Mouse (Mus musculus): Measurements from ENCODE around the gene 1700022I11Rik. TPM values are rescaled to one million over a fixed set of nuclear protein-coding genes. Genes with fewer than 3 reads are reported as not detected.

The 1700022I11Rik gene
- polyA plus RNA-seq, 1 experiment from 2014 or later = 0.47 TPM

- Histone ChIP-seq H3K9ac (ENCODE audit: low read length) (no peak overlapping the region), H3K9me3 (replicated peaks; ENCODE audit: control insufficient read depth, low read length) (no peaks in the 10 kb centered on the region), H3K27me3 (replicated peaks; ENCODE audit: control insufficient read depth, insufficient read depth, low read length) (no peaks in the 10 kb centered on the region), H3K4me2 (ENCODE audit: low read length) (no peak overlapping the region), H3K27ac (ENCODE audit: low read depth, low read length) (no peak overlapping the region), H3K4me1 (ENCODE audit: control insufficient read depth, insufficient read depth, low read length) (peaks cover 12% of the 10 kb centered on the region), H3K36me3 (ENCODE audit: control insufficient read depth, insufficient read depth, low read length) (peaks cover 7% of the 10 kb centered on the region; the same call in 1 of the 2 replicates), H3K4me3 (ENCODE audit: low read depth, low read length) (no peak overlapping the region)
- ATAC-seq (no peak), DNase-seq (ENCODE audit: low spot score) (no peak)
- WGBS = 72% methylated on average over 12 of the region's 12 CpGs
Observed at GRCm38 (mm10) chr4:43002756-43003439, 33.5 kb downstream of the 1700022I11Rik start.

- WGBS = 92% methylated on average over 3 of the region's 3 CpGs
- no peaks in the 10 kb centered on the region for H3K9me3 ChIP-seq (replicated peaks; ENCODE audit: control insufficient read depth, low read length)
- H3K9ac ChIP-seq (ENCODE audit: low read length) = no peak overlapping the region
Observed at GRCm38 (mm10) chr4:43004951-43005350, 35.5 kb downstream of the 1700022I11Rik start.

GRCm38 (mm10) chr4:43005765-43006164 lies 36.4 kb downstream of the 1700022I11Rik start:
- H3K4me3 ChIP-seq (ENCODE audit: low read depth, low read length) = no peak overlapping the region
- H3K9ac ChIP-seq (ENCODE audit: low read length) = no peak overlapping the region
- H3K4me1 ChIP-seq (ENCODE audit: control insufficient read depth, insufficient read depth, low read length) = 0 out of 2 replicates have a peak, but pooled peaks cover 6% of the 10 kb centered on the region
- H3K4me2 ChIP-seq (ENCODE audit: low read length) = no peak overlapping the region
- 53% methylated on average over 2 of the region's 2 CpGs for WGBS
- no peak for ATAC-seq
- no peaks in the 10 kb centered on the region for H3K27me3 ChIP-seq (replicated peaks; ENCODE audit: control insufficient read depth, insufficient read depth, low read length)
- 0 out of 2 replicates have a peak, but pooled peaks cover 4% of the 10 kb centered on the region for H3K36me3 ChIP-seq (ENCODE audit: control insufficient read depth, insufficient read depth, low read length)
- no peaks in the 10 kb centered on the region for H3K9me3 ChIP-seq (replicated peaks; ENCODE audit: control insufficient read depth, low read length)
- DNase-seq (ENCODE audit: low spot score) = peak; percentile 31
- H3K27ac ChIP-seq (ENCODE audit: low read depth, low read length) = no peak overlapping the region

More at GRCm38 (mm10) chr4:43004951-43005350, 35.5 kb downstream of the 1700022I11Rik start:
- Histone ChIP-seq H3K36me3 (ENCODE audit: control insufficient read depth, insufficient read depth, low read length) (0 out of 2 replicates have a peak, but pooled peaks cover 4% of the 10 kb centered on the region), H3K4me1 (ENCODE audit: control insufficient read depth, insufficient read depth, low read length) (0 out of 2 replicates have a peak, but pooled peaks cover 6% of the 10 kb centered on the region), H3K27ac (ENCODE audit: low read depth, low read length) (no peak overlapping the region), H3K27me3 (replicated peaks; ENCODE audit: control insufficient read depth, insufficient read depth, low read length) (no peaks in the 10 kb centered on the region), H3K4me2 (ENCODE audit: low read length) (no peak overlapping the region), H3K4me3 (ENCODE audit: low read depth, low read length) (no peak overlapping the region)
- DNase-seq (ENCODE audit: low spot score) = no peak
- ATAC-seq = no peak

- Histone ChIP-seq H3K4me1 (ENCODE audit: control insufficient read depth, insufficient read depth, low read length) (0 out of 2 replicates have a peak, but pooled peaks cover 6% of the 10 kb centered on the region), H3K27ac (ENCODE audit: low read depth, low read length) (no peak within 1 kb of the TSS), H3K27me3 (replicated peaks; ENCODE audit: control insufficient read depth, insufficient read depth, low read length) (no peaks in the 10 kb centered on the region), H3K4me3 (ENCODE audit: low read depth, low read length) (peak within 1 kb of the TSS; percentile 66), H3K9ac (ENCODE audit: low read length) (peak within 1 kb of the TSS; percentile 63), H3K4me2 (ENCODE audit: low read length) (peak within 1 kb of the TSS; percentile 69), H3K36me3 (ENCODE audit: control insufficient read depth, insufficient read depth, low read length) (no peaks in the 10 kb centered on the region), H3K9me3 (replicated peaks; ENCODE audit: control insufficient read depth, low read length) (no peaks in the 10 kb centered on the region)
- 1% methylated on average over 37 of the region's 37 CpGs for WGBS
- DNase-seq (ENCODE audit: low spot score) = peak; percentile 90
- ATAC-seq = peak; percentile 96
Observed at GRCm38 (mm10) chr4:43010161-43011038, 41.0 kb downstream of the 1700022I11Rik start, which contains the start of gene Fancg. Fancg (minus strand) TSS chr4:43010506.

- Histone ChIP-seq H3K4me3 (ENCODE audit: low read depth, low read length) (no peak overlapping the region), H3K9ac (ENCODE audit: low read length) (no peak overlapping the region), H3K27me3 (replicated peaks; ENCODE audit: control insufficient read depth, insufficient read depth, low read length) (no peaks in the 10 kb centered on the region), H3K4me1 (ENCODE audit: control insufficient read depth, insufficient read depth, low read length) (0 out of 2 replicates have a peak, but pooled peaks cover 6% of the 10 kb centered on the region), H3K4me2 (ENCODE audit: low read length) (no peak overlapping the region), H3K27ac (ENCODE audit: low read depth, low read length) (no peak overlapping the region), H3K9me3 (replicated peaks; ENCODE audit: control insufficient read depth, low read length) (no peaks in the 10 kb centered on the region), H3K36me3 (ENCODE audit: control insufficient read depth, insufficient read depth, low read length) (peaks cover 7% of the 10 kb centered on the region)
- ATAC-seq (no peak), DNase-seq (ENCODE audit: low spot score) (no peak)
- WGBS = 100% methylated on average over 1 of the region's 1 CpGs
Observed at GRCm38 (mm10) chr4:43012091-43012490, 42.7 kb downstream of the 1700022I11Rik start.

GRCm38 (mm10) chr4:43018156-43018555 lies 48.8 kb downstream of the 1700022I11Rik start:
- Histone ChIP-seq H3K4me2 (ENCODE audit: low read length) (no peak overlapping the region), H3K4me3 (ENCODE audit: low read depth, low read length) (no peak overlapping the region), H3K9ac (ENCODE audit: low read length) (no peak overlapping the region), H3K27me3 (replicated peaks; ENCODE audit: control insufficient read depth, insufficient read depth, low read length) (no peaks in the 10 kb centered on the region), H3K36me3 (ENCODE audit: control insufficient read depth, insufficient read depth, low read length) (peaks cover 65% of the 10 kb centered on the region), H3K27ac (ENCODE audit: low read depth, low read length) (no peak overlapping the region), H3K9me3 (replicated peaks; ENCODE audit: control insufficient read depth, low read length) (no peaks in the 10 kb centered on the region), H3K4me1 (ENCODE audit: control insufficient read depth, insufficient read depth, low read length) (no peaks in the 10 kb centered on the region)
- ATAC-seq = no peak
- DNase-seq (ENCODE audit: low spot score) = no peak
- 96% methylated on average over 4 of the region's 4 CpGs for WGBS

- Histone ChIP-seq H3K27ac (ENCODE audit: low read depth, low read length) (no peak overlapping the region), H3K4me3 (ENCODE audit: low read depth, low read length) (no peak overlapping the region), H3K9me3 (replicated peaks; ENCODE audit: control insufficient read depth, low read length) (no peaks in the 10 kb centered on the region), H3K4me1 (ENCODE audit: control insufficient read depth, insufficient read depth, low read length) (peaks cover under 1% of the 10 kb centered on the region; the same call in 1 of the 2 replicates), H3K27me3 (replicated peaks; ENCODE audit: control insufficient read depth, insufficient read depth, low read length) (no peaks in the 10 kb centered on the region), H3K36me3 (ENCODE audit: control insufficient read depth, insufficient read depth, low read length) (peaks cover 74% of the 10 kb centered on the region), H3K4me2 (ENCODE audit: low read length) (no peak overlapping the region), H3K9ac (ENCODE audit: low read length) (no peak overlapping the region)
- ATAC-seq (no peak), DNase-seq (ENCODE audit: low spot score) (no peak)
- 93% methylated on average over 10 of the region's 10 CpGs for WGBS
Observed at GRCm38 (mm10) chr4:43019176-43019575, 49.8 kb downstream of the 1700022I11Rik start.

- Histone ChIP-seq H3K27me3 (replicated peaks; ENCODE audit: control insufficient read depth, insufficient read depth, low read length) (no peaks in the 10 kb centered on the region), H3K4me3 (ENCODE audit: low read depth, low read length) (no peak overlapping the region), H3K27ac (ENCODE audit: low read depth, low read length) (no peak overlapping the region), H3K9me3 (replicated peaks; ENCODE audit: control insufficient read depth, low read length) (no peaks in the 10 kb centered on the region), H3K9ac (ENCODE audit: low read length) (no peak overlapping the region), H3K4me1 (ENCODE audit: control insufficient read depth, insufficient read depth, low read length) (peaks cover 7% of the 10 kb centered on the region), H3K4me2 (ENCODE audit: low read length) (no peak overlapping the region), H3K36me3 (ENCODE audit: control insufficient read depth, insufficient read depth, low read length) (peaks cover 74% of the 10 kb centered on the region)
- ATAC-seq (no peak), DNase-seq (ENCODE audit: low spot score) (no peak)
- WGBS = 94% methylated on average over 23 of the region's 23 CpGs
Observed at GRCm38 (mm10) chr4:43019641-43020465, 50.4 kb downstream of the 1700022I11Rik start.

Measured in forebrain, embryonic 14.5 days (tissue).